Comparison of ENCODE assay signal across 12 mouse cellular contexts in the genomic region with DNA sequence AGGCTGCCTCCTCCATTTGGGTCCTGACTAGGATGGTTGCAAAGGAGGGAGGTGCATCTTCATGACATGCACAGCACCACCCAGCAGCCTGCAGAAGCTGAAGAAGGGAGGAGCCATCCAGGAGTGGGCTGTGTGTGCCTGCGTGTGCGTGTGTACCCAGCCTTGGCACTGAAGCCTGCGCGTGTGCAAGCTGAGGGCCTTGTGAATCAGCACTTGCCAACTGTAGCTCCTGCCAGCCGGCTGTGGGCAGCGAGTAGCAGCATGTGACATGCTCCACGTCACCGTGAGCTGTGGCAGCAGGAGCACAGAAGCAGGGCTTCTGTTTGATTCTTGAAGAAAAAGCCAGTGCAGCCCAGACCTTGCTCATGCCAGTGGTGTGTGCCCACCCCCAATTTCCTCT. TPM values are rescaled to one million over a fixed set of nuclear protein-coding genes. Genes with fewer than 3 reads are reported as not detected.
DNase-seq lines count a peak whose midpoint lies in the region; ATAC-seq and TF ChIP-seq lines count a peak whose summit lies in the region.
"Had no signal": no experiment of that assay in that cellular context is flagged by ENCODE, and none has a peak within 500 bp of the region (broad histone marks: within the 10 kb centered on the region; RNA-seq: fewer than 3 reads in every experiment).

No protein-coding gene starts in this region.

- TF ChIP-seq CTCF in midbrain, postnatal 0 days (IDR thresholded peaks at IDR 0.05), result no peak

- H3K4me3 ChIP-seq in midbrain, postnatal 0 days (ENCODE audit: low read depth, low read length), result no peak overlapping the region
- no peak overlapping the region for H3K4me3 ChIP-seq in midbrain, embryonic 15.5 days
- H3K4me3 ChIP-seq: heart, embryonic 12.5 days; limb, embryonic 12.5 days; myocyte had no signal

- DNase-seq in midbrain, postnatal 0 days (ENCODE audit: low spot score), result peak; percentile 48
- DNase-seq in layer of hippocampus, adult 11-12 months (ENCODE audit: low spot score), result peak; percentile 85
- peak; percentile 69 to 73 for DNase-seq in left cerebral cortex, postnatal 10 days (ENCODE audit: extremely low spot score in 1 of 2, low spot score in 2 of 2)
- no peak for DNase-seq in lung, postnatal 4 days
- DNase-seq in urinary bladder, postnatal 4 days (ENCODE audit: low spot score in 2 of 2), result no peak
- no peak for DNase-seq in kidney, postnatal 14 days

- H3K4me2 ChIP-seq in midbrain, postnatal 0 days (ENCODE audit: low read depth, low read length, poor library complexity, severe bottlenecking), result no peak overlapping the region
- no peak overlapping the region for H3K4me2 ChIP-seq in midbrain, embryonic 15.5 days
- H3K4me2 ChIP-seq: heart, embryonic 12.5 days; limb, embryonic 12.5 days had no signal

- no peaks in the 10 kb centered on the region for H3K27me3 ChIP-seq in midbrain, postnatal 0 days (ENCODE audit: insufficient read depth, low read length)
- no peaks in the 10 kb centered on the region for H3K27me3 ChIP-seq in midbrain, embryonic 15.5 days (replicated peaks)
- H3K27me3 ChIP-seq: heart, embryonic 12.5 days; limb, embryonic 12.5 days had no signal

- H3K27ac ChIP-seq in midbrain, postnatal 0 days (ENCODE audit: low read depth, low read length), result no peak overlapping the region
- no peak overlapping the region for H3K27ac ChIP-seq in midbrain, embryonic 15.5 days
- H3K27ac ChIP-seq: limb, embryonic 12.5 days; stomach, postnatal 0 days had no signal

- H3K36me3 ChIP-seq in midbrain, postnatal 0 days (ENCODE audit: insufficient read depth, low read length), result no peaks in the 10 kb centered on the region
- H3K36me3 ChIP-seq in midbrain, embryonic 15.5 days (replicated peaks), result no peaks in the 10 kb centered on the region
- H3K36me3 ChIP-seq: heart, embryonic 12.5 days; limb, embryonic 12.5 days had no signal

- 0 out of 2 replicates have a peak, but pooled peaks cover 4% of the 10 kb centered on the region for H3K4me1 ChIP-seq in midbrain, postnatal 0 days (ENCODE audit: insufficient read depth, low read length)
- peaks cover 5% of the 10 kb centered on the region; the same call in 1 of the 2 replicates for H3K4me1 ChIP-seq in midbrain, embryonic 15.5 days
- H3K4me1 ChIP-seq: heart, embryonic 12.5 days; limb, embryonic 12.5 days had no signal

- H3K9me3 ChIP-seq in midbrain, postnatal 0 days (ENCODE audit: low read length), result no peaks in the 10 kb centered on the region
- H3K9me3 ChIP-seq in midbrain, embryonic 15.5 days, result no peaks in the 10 kb centered on the region
- H3K9me3 ChIP-seq: heart, embryonic 12.5 days; limb, embryonic 12.5 days had no signal

- ATAC-seq in midbrain, postnatal 0 days (ENCODE audit: low FRiP score), result no peak
- ATAC-seq in midbrain, embryonic 15.5 days (replicated peaks), result no peak
- ATAC-seq: inflammation-experienced regulatory T-cells, adult 6 months had no signal

- intact Hi-C loops in left cerebral cortex, postnatal 10 days (cut with DNase I), result no loop called here

- no peak overlapping the region for H3K9ac ChIP-seq in midbrain, postnatal 0 days (replicated peaks; ENCODE audit: low read length, poor library complexity, severe bottlenecking)
- no peak overlapping the region for H3K9ac ChIP-seq in midbrain, embryonic 15.5 days
- H3K9ac ChIP-seq: heart, embryonic 12.5 days; limb, embryonic 12.5 days had no signal

- 83% methylated on average over 8 of the region's 8 CpGs for WGBS in midbrain, postnatal 0 days
- WGBS in midbrain, embryonic 15.5 days, result 88% methylated on average over 8 of the region's 8 CpGs

RNA-seq across cellular contexts. Expression of a gene that starts 54.8 kb away (rescaled TPM):
- 25.3 and 33.2 TPM in 2 replicates for total RNA-seq in midbrain, postnatal 0 days (2014; rRNA removed)
- polyA plus RNA-seq in midbrain, postnatal 0 days (2015; fragmentation: Nextera tagmentation; extraction: Ambion mirVana), result 16.4 and 18.3 TPM in 2 replicates
- 17.3 and 19.1 TPM in 2 replicates for polyA plus RNA-seq in midbrain, embryonic 15.5 days (2015; fragmentation: Nextera tagmentation; extraction: Ambion mirVana)
- 10 to 100 TPM; 24.5 to 24.6 TPM for total RNA-seq in left cerebral cortex, postnatal 10 days (2021)
- polyA plus RNA-seq: myocyte had no signal

Comparison
In these comparisons a context has a peak if more than half of its experiments do, and no peak if none do; other contexts are left out.
1. DNase-seq: peak in midbrain, postnatal 0 days (single experiment), layer of hippocampus, adult 11-12 months (single experiment) and left cerebral cortex, postnatal 10 days (2 of 2); none in lung, postnatal 4 days (0 of 2), urinary bladder, postnatal 4 days (0 of 2) and kidney, postnatal 14 days (single experiment).